Mouse (Mus musculus) heart, adult 8-10 months (tissue): ENCODE measurements around the gene Spin2d. TPM values are rescaled to one million over a fixed set of nuclear protein-coding genes. Genes with fewer than 3 reads are reported as not detected.
A peak's percentile ranks its signal among the peaks of the same experiment; 100 is the strongest.
"Not testable (repeated sequence)": the region's sequence is repeated elsewhere in the genome, so short reads cannot be mapped to it uniquely, and the experiment has no call there.

ENCODE experiments used
- DNase-seq: peaks from one replicate; pipeline ENCODE4 v3.0.0; 2022; ENCODE audit warnings: low spot score
- total RNA-seq, 4 experiments: library from RNA; stranded (reverse); gene quantifications; 2 replicates each; pipeline ENCODE4 v1.2.4; 2022

Spin2d gene
- not detected for total RNA-seq

- DNase-seq: not testable (repeated sequence)
These were observed at the start of gene Spin2d for GRCm38 (mm10) chrX:73176889-73177288. Gene Spin2d, minus strand, starts transcription at chrX:73176989.

DNA sequence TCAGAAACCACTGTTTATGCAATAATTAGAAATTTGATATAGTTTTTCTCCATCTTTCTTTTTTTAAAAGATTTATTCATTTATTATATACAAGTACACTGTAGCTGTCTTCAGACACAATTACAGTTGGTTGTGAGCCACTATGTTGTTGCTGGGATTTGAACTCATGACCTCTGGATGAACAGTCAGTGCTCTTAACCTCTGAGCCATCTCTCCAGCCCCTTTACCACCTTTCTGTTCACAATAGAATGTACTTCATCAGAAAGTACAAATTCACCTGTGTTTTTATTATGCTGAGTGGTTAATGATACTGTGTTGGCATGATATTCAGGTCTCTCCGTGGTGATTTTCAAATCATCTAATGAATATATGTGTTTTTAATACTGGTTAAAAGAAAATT is 48.6 kb upstream of the Spin2d start:
- DNase-seq: no peak

DNA sequence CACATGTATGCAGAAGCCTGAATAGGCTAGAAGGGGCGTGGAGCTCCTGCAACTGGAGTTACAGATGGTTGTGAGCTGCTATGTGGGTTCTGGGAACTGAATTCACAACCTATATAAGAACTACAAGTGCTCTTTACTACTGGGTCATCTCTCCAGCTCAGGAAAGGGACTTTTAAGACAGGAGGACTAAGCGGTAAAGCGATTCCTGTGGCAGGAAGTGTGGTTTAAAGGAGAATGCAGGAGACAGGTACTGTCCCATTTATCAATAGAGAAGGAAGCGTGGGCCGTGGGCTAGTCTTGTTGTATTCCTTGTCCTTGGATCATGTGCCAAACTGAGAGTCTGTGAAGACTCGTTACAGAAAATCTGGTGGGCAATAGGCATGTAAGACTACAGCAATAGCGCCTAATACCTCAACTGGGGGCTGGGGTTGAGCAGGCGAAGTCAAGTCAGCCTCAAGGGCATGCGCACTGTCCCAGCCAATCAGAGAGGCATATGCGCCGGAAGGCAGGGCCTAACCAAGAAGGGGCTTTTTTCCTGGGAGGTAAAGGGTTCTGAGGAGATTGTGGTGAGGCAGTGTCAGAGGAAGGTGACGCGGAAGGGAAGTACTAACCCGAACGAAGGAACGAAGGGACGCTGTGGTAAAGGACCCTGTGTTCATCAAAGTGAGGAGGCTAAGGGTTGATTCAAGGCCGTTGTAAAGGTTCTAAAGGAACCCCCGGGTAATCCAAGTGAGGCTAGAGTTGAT is 37.2 kb upstream of the Spin2d start, which contains the start of gene Xlr4b:
Gene Xlr4b, plus strand, starts transcription at position 515 of the 746 bp plus-strand sequence.
- not testable (repeated sequence) for DNase-seq

- peak; percentile 0 for DNase-seq
These were observed 15.1 kb upstream of the Spin2d start, which contains the start of gene Xlr3b for GRCm38 (mm10) chrX:73191934-73192333. Gene Xlr3b, plus strand, starts transcription at chrX:73192207.

DNA sequence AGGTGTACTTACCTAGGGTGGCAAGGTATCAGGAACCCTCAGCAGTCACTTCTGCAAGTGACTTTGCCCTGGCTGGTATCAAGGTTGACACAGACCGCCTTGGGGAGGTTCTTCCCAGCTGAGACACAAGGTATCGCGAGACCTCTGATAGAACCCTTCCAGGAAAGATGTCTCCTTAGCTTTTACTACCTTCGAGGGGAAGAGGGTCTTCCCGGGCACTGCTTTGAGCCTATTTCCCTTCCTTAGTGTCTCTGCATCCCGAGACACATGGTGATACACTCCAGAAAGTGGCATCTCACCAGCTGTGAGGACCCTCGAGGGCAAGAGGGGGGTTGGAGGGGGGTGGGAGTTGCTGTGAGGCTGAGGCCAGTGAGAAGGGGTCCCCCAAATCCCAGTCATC is 27.4 kb downstream of the Spin2d start, which contains the start of gene DXBay18:
Gene DXBay18, minus strand, starts transcription at position 101 of the 400 bp plus-strand sequence.
- not testable (repeated sequence) for DNase-seq

DNA sequence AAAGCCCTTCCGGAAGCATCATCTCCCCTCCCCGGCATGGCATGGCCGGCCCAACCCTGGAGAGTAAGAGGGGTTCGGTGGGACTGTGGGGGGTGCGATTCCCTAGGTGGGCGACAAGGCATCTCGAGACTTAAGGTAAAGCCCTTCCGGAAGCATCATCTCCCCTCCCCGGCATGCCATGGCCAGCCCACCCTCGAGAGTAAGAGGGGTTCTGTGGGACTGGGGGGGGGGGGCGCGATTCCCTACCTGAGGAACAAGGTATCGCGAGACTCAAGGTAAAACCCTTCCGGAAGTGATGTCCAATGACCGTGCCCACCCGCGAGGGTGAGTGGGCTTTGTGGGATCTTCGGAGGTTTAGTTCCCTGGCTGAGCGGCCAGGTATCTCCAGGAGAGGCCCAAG is 28.3 kb downstream of the Spin2d start, which contains the start of gene Xlr5b:
Gene Xlr5b, plus strand, starts transcription at position 301 of the 400 bp plus-strand sequence.
- not testable (repeated sequence) for DNase-seq

DNA sequence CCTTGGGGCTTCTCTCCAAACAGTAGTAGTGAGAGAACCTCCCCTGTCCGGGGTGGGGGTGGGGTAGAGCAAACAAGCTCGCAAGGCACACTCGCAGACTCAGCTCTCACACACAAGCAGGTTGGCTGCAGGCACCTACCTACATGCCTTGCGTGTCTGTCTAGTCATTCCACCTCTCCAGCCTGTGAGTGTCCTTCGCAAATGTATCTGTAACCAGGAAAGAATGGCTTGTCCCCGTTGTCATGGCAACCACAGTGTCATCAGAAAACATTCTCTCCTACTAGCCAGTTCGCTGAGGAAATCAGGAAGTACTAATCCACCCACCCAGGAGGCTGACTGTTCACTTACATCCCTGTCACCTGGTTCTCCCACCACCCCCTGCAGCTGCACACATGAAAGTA is 33.6 kb downstream of the Spin2d start:
- not testable (repeated sequence) for DNase-seq

Other genes with a start within 250 kb of the Spin2d start
- 1 to 10 TPM in 2 of 4 experiments, under 1 TPM in 2; 0.63 to 1.7 (median 1.0) TPM for gene Zfp185, start 189.7 kb downstream of the Spin2d start, total RNA-seq
- not detected for gene Pnma5, start 139.9 kb downstream of the Spin2d start, total RNA-seq
- gene Pnma3, start 112.2 kb downstream of the Spin2d start, total RNA-seq: not detected
- 1 to 10 TPM in 2 of 4 experiments, under 1 TPM in 2; 0.27 to 2.9 (median 1.7) TPM for gene Xlr4a, start 94.5 kb downstream of the Spin2d start, total RNA-seq
- gene Xlr3a, start 79.9 kb downstream of the Spin2d start, total RNA-seq: 1 to 10 TPM in 1 of 4 experiments, under 1 TPM in 2, not detected in 1; 0.25 to 2.1 (median 0.86) TPM
- not detected for gene Gm14685, start 59.9 kb downstream of the Spin2d start, total RNA-seq
- not detected for gene Xlr5b, start 28.2 kb downstream of the Spin2d start, total RNA-seq
- not detected for gene DXBay18, start 27.5 kb downstream of the Spin2d start, total RNA-seq
- gene Xlr3b, start 15.2 kb upstream of the Spin2d start, total RNA-seq: 1 to 10 TPM in 2 of 4 experiments, under 1 TPM in 2; 0.27 to 1.8 (median 1.2) TPM
- gene Xlr4b, start 37.3 kb upstream of the Spin2d start, total RNA-seq: 1 to 10 TPM in 1 of 4 experiments, under 1 TPM in 1, not detected in 2; 0.17 to 1.5 TPM
- 1 to 10 TPM; 6.9 to 7.6 (median 7.3) TPM for gene F8a, start 51.3 kb upstream of the Spin2d start, total RNA-seq
- gene Xlr4c, start 66.1 kb upstream of the Spin2d start, total RNA-seq: not detected
- gene Xlr3c, start 88.4 kb upstream of the Spin2d start, total RNA-seq: not detected
- not detected for gene Xlr5a, start 116.0 kb upstream of the Spin2d start, total RNA-seq
- gene Xlr5c, start 116.0 kb upstream of the Spin2d start, total RNA-seq: not detected
- gene Gm45015, start 159.9 kb upstream of the Spin2d start, total RNA-seq: not detected
- 1 to 10 TPM; 6.1 to 7.5 (median 6.7) TPM for gene Zfp275, start 165.6 kb upstream of the Spin2d start, total RNA-seq
- not detected for gene Gm18336, start 221.7 kb upstream of the Spin2d start, total RNA-seq
- gene Zfp92, start 234.1 kb upstream of the Spin2d start, total RNA-seq: not detected